Mouse (Mus musculus) bone marrow, adult 2 months (tissue): ENCODE measurements around the gene Cbln3. TPM values are rescaled to one million over a fixed set of nuclear protein-coding genes. Genes with fewer than 3 reads are reported as not detected.

Source experiments
- H3K27ac ChIP-seq: fragments of 200-500 bp; 2 replicates; pipeline ENCODE4 v1.5.1; 2012; ENCODE audit warnings: low read depth, mild to moderate bottlenecking, control low read depth, inconsistent platforms, low read length; ENCODE audit not compliant: control insufficient read depth, poor library complexity, insufficient read depth
- H3K4me1 ChIP-seq: fragments of 200-500 bp; 2 replicates; pipeline ENCODE4 v1.6.1; 2011; ENCODE audit warnings: low read length; ENCODE audit not compliant: control insufficient read depth, insufficient read depth
- H3K4me3 ChIP-seq: fragments of 200-500 bp; replicated peaks from 2 replicates; pipeline ENCODE3; 2011; ENCODE audit warnings: mild to moderate bottlenecking, low read depth, low read length, control low read depth; ENCODE audit not compliant: control insufficient read depth
- CTCF ChIP-seq: fragments of 200-500 bp; IDR thresholded peaks from 2 replicates; pipeline ENCODE4 v1.5.1; 2011; ENCODE audit warnings: low read length, control low read depth; ENCODE audit not compliant: control insufficient read depth, insufficient read depth
- POLR2A ChIP-seq: fragments of 200-500 bp; IDR thresholded peaks from 2 replicates; pipeline ENCODE4 v1.6.1; 2011; ENCODE audit warnings: low read depth, mild to moderate bottlenecking, control low read depth, low read length, borderline replicate concordance; ENCODE audit not compliant: control insufficient read depth
- WGBS: fragments of 180-500 bp; shearing (Covaris S2); methylation state at CpG from one replicate; pipeline ENCODE4 v1.1.7; 2018; 5-methylcytosine and 5-hydroxymethylcytosine counted together
- polyA plus RNA-seq: library from polyadenylated mRNA; stranded (reverse); fragments of >200 nt; gene quantifications from 2 replicates; pipeline ENCODE4 v1.2.4, GENCODE M21; 2011; ENCODE audit warnings: low replicate concordance; ENCODE audit not compliant: missing spikeins, insufficient read depth, insufficient read length

Gene Cbln3
- not detected in 2 replicates for polyA plus RNA-seq

- peak within 1 kb of the TSS; percentile 81 for H3K4me3 ChIP-seq
- WGBS = 38% methylated on average over 4 of the region's 4 CpGs
- peak within 1 kb of the TSS; percentile 98 for H3K27ac ChIP-seq
- TF ChIP-seq CTCF (no peak), POLR2A (no peak)
- peaks cover 3% of the 10 kb centered on the region for H3K4me1 ChIP-seq
Observed at GRCm38 (mm10) chr14:55884166-55884565, at the start of gene Cbln3. Gene Cbln3, minus strand, starts transcription at chr14:55884392.

GRCm38 (mm10) chr14:55933586-55933985 lies 49.4 kb upstream of the Cbln3 start:
- no peaks in the 10 kb centered on the region for H3K4me1 ChIP-seq
- TF ChIP-seq POLR2A = no peak
- TF ChIP-seq CTCF = no peak
- H3K4me3 ChIP-seq = no peak overlapping the region
- 32% methylated on average over 7 of the region's 7 CpGs for WGBS
- H3K27ac ChIP-seq = no peak overlapping the region

GRCm38 (mm10) chr14:55929263-55929997 lies 45.2 kb upstream of the Cbln3 start:
- no peak overlapping the region for H3K4me3 ChIP-seq
- H3K27ac ChIP-seq = no peak overlapping the region
- H3K4me1 ChIP-seq = peaks cover 4% of the 10 kb centered on the region; the same call in 1 of the 2 replicates
- no peak for TF ChIP-seq POLR2A
- no peak for TF ChIP-seq CTCF
- WGBS = 54% methylated on average over 12 of the region's 12 CpGs

GRCm38 (mm10) chr14:55926847-55927246 lies 42.7 kb upstream of the Cbln3 start:
- Histone ChIP-seq H3K4me3 (no peak overlapping the region), H3K4me1 (peaks cover 4% of the 10 kb centered on the region; the same call in 1 of the 2 replicates), H3K27ac (peak overlapping the region; percentile 69; the same call in 1 of the 2 replicates)
- WGBS = 26% methylated on average over 4 of the region's 4 CpGs
- no peak for TF ChIP-seq CTCF
- TF ChIP-seq POLR2A = no peak

- WGBS = 43% methylated on average over 7 of the region's 7 CpGs
- Histone ChIP-seq H3K4me3 (no peak overlapping the region), H3K4me1 (peaks cover 3% of the 10 kb centered on the region; the same call in 1 of the 2 replicates), H3K27ac (no peak overlapping the region)
- TF ChIP-seq POLR2A = no peak
- no peak for TF ChIP-seq CTCF
Observed at GRCm38 (mm10) chr14:55922475-55923232, 38.5 kb upstream of the Cbln3 start.

GRCm38 (mm10) chr14:55918240-55919082 lies 34.3 kb upstream of the Cbln3 start:
- TF ChIP-seq CTCF (peak; percentile 57), POLR2A (no peak)
- no peak overlapping the region for H3K27ac ChIP-seq
- H3K4me3 ChIP-seq = no peak overlapping the region
- WGBS = 43% methylated on average over 14 of the region's 14 CpGs
- H3K4me1 ChIP-seq = no peaks in the 10 kb centered on the region

- Histone ChIP-seq H3K27ac (no peak overlapping the region), H3K4me1 (no peaks in the 10 kb centered on the region), H3K4me3 (no peak overlapping the region)
- TF ChIP-seq CTCF (no peak), POLR2A (no peak)
- 9% methylated on average over 4 of the region's 4 CpGs for WGBS
Observed at GRCm38 (mm10) chr14:55913406-55913805, 29.2 kb upstream of the Cbln3 start.
